Mouse (Mus musculus) forebrain, embryonic 11.5 days (tissue): ENCODE results near the gene Bmp7. TPM values are rescaled to one million over a fixed set of nuclear protein-coding genes. Genes with fewer than 3 reads are reported as not detected.
A peak's percentile ranks its signal among the peaks of the same experiment; 100 is the strongest.

Source experiments
- ATAC-seq: fragments of 200-750 bp; cut with Nextera tagmentation; replicated peaks from 2 replicates; pipeline ENCODE4 v1.8.0; 2017; ENCODE audit warnings: moderate TSS enrichment; ENCODE audit not compliant: low FRiP score
- DNase-seq: peaks from one replicate; pipeline ENCODE4 v3.0.0-alpha.2; 2017; ENCODE audit warnings: low spot score
- H3K27ac ChIP-seq: fragments of 300-500 bp; sonication (generic); 2 replicates; pipeline ENCODE4 v1.5.1; 2014; ENCODE audit warnings: low read depth, low read length
- H3K27me3 ChIP-seq: fragments of 300-500 bp; sonication (generic); 2 replicates; pipeline ENCODE4 v1.6.1; 2014; ENCODE audit warnings: mild to moderate bottlenecking, low read length, mixed read lengths; ENCODE audit not compliant: control insufficient read depth, insufficient read depth
- H3K36me3 ChIP-seq: fragments of 300-500 bp; sonication (generic); 2 replicates; pipeline ENCODE4 v1.6.1; 2014; ENCODE audit warnings: mild to moderate bottlenecking, low read length, moderate library complexity, mixed read lengths; ENCODE audit not compliant: control insufficient read depth, insufficient read depth
- H3K4me1 ChIP-seq: fragments of 300-500 bp; sonication (generic); replicated peaks from 2 replicates; pipeline ENCODE4 v1.6.1; 2014; ENCODE audit warnings: low read length, mixed read lengths; ENCODE audit not compliant: control insufficient read depth, insufficient read depth
- H3K4me2 ChIP-seq: fragments of 300-500 bp; sonication (generic); 2 replicates; pipeline ENCODE4 v1.6.1; 2014; ENCODE audit warnings: low read depth, mild to moderate bottlenecking, low read length, moderate library complexity, mixed read lengths; ENCODE audit not compliant: severe bottlenecking
- H3K4me3 ChIP-seq: fragments of 300-500 bp; sonication (generic); 2 replicates; pipeline ENCODE4 v1.5.1; 2014; ENCODE audit warnings: low read depth, low read length
- H3K9ac ChIP-seq: fragments of 300-500 bp; sonication (generic); 2 replicates; pipeline ENCODE4 v1.6.1; 2014; ENCODE audit warnings: low read length
- H3K9me3 ChIP-seq: fragments of 300-500 bp; sonication (generic); 2 replicates; pipeline ENCODE4 v1.6.1; 2016; ENCODE audit warnings: low read length, mixed read lengths; ENCODE audit not compliant: control insufficient read depth
- WGBS: fragments of 180-500 bp; shearing (Covaris S2); extraction: QIAGEN DNeasy Blood & Tissue Kit; methylation state at CpG from one replicate; pipeline ENCODE4 v1.1.7; 2014; 5-methylcytosine and 5-hydroxymethylcytosine counted together
- polyA plus RNA-seq: library from polyadenylated mRNA; unstranded; fragments of >200 nt; fragmentation: Nextera tagmentation; extraction: Ambion mirVana; gene quantifications from 2 replicates; pipeline ENCODE4 v1.2.1, GENCODE M21; 2014

Bmp7 gene
- 18.8 and 20.7 TPM in 2 replicates for polyA plus RNA-seq

DNA sequence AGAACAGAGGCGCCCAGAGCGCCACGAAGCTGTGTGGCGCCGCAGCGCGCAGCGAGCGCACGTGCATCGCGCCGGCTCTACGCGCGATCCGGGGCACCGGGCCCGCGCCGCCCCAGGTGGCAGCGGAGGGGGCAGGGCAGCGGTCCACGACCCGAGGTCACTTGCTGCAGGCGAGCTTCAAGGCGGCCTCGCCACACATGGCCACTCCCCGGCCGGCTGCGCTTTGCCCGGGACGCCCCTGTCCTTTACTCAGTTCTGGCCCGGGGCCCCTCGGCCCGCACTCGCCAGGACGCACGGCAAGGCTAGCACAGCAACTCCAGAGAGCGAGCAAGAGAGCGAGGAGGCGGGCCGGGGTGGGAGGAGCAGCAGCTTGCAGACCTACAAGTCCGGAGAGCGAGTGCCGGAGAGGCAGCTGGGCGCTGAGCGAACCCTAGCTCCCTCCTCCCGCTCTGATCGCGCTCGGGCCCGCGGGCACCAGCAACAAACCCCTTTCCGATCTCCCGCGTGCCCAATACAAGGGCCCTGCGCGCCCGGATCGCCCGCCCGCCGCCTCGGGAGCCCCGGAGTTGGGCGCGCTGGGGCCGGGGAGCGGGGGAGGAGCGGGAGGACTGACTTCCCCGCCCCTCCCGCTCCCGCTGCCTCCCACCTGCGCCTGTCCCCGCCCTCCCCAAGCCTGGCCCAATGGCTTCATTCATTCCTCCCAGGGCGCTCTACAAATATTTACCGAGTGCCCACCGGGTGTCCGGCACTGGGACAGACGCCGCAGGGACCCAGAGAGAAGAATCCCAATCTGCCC lies at the start of gene Bmp7:
Bmp7 (minus strand) TSS at position 319 of the 796 bp plus-strand sequence.
- DNase-seq (peak; percentile 91), ATAC-seq (peak; percentile 74)
- Histone ChIP-seq H3K9ac (peak within 1 kb of the TSS; percentile 56), H3K9me3 (no peaks in the 10 kb centered on the region), H3K4me2 (peak within 1 kb of the TSS; percentile 95), H3K27me3 (peaks cover 70% of the 10 kb centered on the region), H3K36me3 (no peaks in the 10 kb centered on the region), H3K4me1 (peaks cover 22% of the 10 kb centered on the region), H3K4me3 (peak within 1 kb of the TSS; percentile 48), H3K27ac (peak within 1 kb of the TSS; percentile 50)
- under 1% methylated on average over 70 of the region's 82 CpGs for WGBS

DNA sequence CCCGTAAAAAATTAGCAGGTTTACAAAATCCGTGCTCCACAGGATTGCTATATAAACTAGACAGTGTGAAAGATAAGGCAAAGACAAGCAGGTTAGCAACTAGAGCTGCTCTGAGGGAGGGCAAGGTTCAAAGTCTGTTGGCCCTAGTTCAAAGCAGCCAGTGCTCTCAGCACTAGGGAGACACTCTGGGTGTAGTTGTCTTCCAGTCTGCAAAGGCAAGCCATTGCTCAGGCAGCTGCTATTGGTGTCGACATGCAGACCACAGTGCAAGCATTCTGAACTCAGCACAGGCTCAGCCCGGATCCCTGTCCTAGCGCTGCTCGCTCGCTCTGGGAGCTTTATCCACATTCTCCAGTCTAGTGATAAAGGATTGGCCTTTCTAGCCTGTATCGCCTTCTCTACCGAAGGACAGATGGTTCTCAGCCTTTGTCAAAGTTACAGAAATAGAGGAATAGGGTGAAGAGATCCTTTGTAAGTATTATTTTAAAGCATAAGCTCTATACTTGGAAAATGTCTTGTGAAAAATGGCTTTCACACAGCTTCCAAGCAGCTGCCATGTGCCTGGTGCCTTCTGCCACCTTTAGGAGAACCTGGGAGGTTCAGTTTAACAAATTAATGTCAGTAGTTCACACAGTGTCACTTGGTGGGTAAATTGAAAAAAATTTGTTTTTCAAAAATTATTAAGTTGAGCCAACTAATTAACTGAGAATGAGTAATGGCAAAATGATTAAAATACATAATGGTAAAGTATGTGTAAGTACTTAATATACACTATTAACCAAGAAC lies 42.8 kb upstream of the Bmp7 start:
- Histone ChIP-seq H3K4me1 (no peaks in the 10 kb centered on the region), H3K9ac (no peak overlapping the region), H3K36me3 (no peaks in the 10 kb centered on the region), H3K27me3 (no peaks in the 10 kb centered on the region), H3K27ac (no peak overlapping the region), H3K4me2 (no peak overlapping the region), H3K4me3 (no peak overlapping the region), H3K9me3 (no peaks in the 10 kb centered on the region)
- DNase-seq: no peak
- no peak for ATAC-seq
- WGBS: 81% methylated on average over 9 of the region's 9 CpGs

DNA sequence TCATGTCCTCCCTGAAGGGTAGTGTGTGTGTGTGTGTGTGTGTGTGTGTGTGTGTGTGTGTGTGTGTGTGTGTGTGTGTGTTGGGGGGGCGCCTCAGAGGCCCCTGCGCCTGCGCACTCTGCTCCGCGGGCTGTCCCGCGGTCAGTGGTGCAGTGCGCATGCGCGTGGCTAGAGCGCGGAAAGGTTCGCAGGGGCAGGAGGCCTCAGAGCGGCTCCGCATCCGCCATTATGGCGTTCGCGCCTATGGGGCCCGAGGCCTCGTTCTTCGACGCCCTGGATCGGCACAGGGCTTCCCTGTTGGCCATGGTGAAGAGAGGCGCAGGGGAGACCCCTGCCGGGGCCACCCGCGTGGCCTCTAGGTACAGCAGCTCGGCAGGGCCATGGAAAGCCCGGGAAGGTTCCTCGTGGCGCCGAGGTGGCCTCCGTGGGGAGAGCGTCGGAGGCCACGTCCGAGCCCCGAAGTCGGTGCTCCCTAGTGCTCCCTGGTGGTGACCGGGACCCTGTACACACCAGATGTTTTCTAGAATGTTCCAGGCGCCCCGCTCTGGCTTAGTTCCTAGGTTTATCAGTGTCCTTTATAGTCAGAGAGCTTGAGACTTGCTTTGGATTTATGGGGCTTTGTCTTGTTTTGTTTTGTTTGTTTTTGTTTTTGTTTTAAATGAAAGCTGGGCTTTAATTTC lies 39.7 kb upstream of the Bmp7 start:
- no peak for ATAC-seq

DNA sequence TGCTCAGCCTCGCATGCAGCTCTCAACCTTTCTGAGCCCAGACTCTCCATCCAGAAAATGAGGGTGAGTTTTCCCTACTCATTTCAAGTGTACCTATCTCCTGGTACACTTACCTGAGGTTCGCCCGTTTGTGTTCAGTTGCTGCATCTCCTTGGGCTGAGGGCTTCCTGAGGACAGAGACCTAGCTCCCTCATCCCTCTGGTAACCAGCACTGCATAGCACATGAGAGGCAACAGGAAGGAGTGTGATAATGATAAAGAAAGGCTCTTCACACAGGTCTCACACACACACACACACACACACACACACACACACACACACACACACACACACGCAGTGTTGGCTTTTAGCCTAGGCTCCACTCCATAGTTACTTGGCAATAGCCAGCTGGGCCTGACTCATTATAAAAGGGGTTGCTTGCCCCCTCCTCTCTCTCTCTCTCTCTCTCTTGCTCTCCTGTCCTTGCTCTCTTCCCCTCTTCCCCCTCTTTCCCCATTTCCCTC lies 38.1 kb upstream of the Bmp7 start:
- Histone ChIP-seq H3K9ac (no peak overlapping the region), H3K27ac (0 out of 2 replicates have a peak overlapping the region, but pooled peaks have one; percentile 48), H3K4me3 (no peak overlapping the region), H3K27me3 (no peaks in the 10 kb centered on the region), H3K4me1 (peaks cover 13% of the 10 kb centered on the region), H3K4me2 (no peak overlapping the region), H3K9me3 (no peaks in the 10 kb centered on the region), H3K36me3 (no peaks in the 10 kb centered on the region)
- DNase-seq: no peak
- 53% methylated on average over 4 of the region's 4 CpGs for whole genome bisulfite sequencing
- ATAC-seq: no peak

More for the DNA sequence above, 39.7 kb upstream of the Bmp7 start:
- Histone ChIP-seq H3K4me2 (no peak overlapping the region), H3K9ac (no peak overlapping the region), H3K4me1 (peaks cover 13% of the 10 kb centered on the region), H3K27me3 (no peaks in the 10 kb centered on the region), H3K27ac (no peak overlapping the region), H3K36me3 (no peaks in the 10 kb centered on the region), H3K4me3 (no peak overlapping the region), H3K9me3 (no peaks in the 10 kb centered on the region)
- WGBS: 94% methylated on average over 39 of the region's 43 CpGs
- no peak for DNase-seq

DNA sequence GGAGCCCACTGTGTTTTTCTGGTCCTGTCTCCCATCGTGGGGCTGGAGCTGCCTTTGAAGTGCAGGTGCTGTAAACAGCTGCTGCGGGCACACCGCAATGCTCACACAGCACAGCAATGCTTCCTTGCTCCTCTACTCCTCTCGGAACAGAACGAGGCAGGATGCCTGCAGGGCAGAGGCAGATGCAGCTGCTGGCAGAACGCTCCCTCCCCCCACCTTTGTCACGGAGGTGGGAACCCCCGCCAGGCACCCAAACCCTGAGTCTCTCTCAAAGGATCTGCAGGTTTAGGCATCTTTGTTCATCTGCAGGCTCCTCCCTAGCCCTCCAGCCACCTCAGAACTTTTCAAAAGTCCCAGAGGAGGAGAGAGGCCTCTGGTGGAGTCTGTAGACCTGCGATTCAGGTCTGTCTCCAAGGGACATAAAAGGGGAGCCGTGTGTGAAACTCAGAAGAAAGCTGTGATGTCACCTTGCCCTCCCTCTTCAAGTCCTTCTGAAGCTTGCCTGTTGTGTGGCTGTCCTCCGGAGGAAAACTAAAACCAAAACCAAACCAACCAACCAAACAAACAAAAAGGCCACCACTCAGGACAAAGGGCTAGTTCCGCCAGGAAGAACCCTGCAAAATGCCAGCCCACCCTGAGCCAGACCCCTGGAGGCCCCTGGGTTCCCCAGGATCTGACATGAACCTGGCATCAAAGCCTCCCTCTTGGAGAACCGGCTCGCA lies 37.4 kb upstream of the Bmp7 start, which contains the start of gene Spo11:
Spo11 (plus strand) TSS at position 292 of the 722 bp plus-strand sequence.
- Histone ChIP-seq H3K27ac (peak within 1 kb of the TSS; percentile 48; the same call in 1 of the 2 replicates), H3K9ac (peak within 1 kb of the TSS; percentile 10), H3K27me3 (no peaks in the 10 kb centered on the region), H3K4me3 (no peak within 1 kb of the TSS), H3K4me1 (peaks cover 13% of the 10 kb centered on the region), H3K36me3 (no peaks in the 10 kb centered on the region), H3K4me2 (peak within 1 kb of the TSS; percentile 35), H3K9me3 (no peaks in the 10 kb centered on the region)
- DNase-seq (peak; percentile 71), ATAC-seq (no peak; the same call in 1 of the 2 replicates)
- WGBS: 11% methylated on average over 14 of the region's 14 CpGs

DNA sequence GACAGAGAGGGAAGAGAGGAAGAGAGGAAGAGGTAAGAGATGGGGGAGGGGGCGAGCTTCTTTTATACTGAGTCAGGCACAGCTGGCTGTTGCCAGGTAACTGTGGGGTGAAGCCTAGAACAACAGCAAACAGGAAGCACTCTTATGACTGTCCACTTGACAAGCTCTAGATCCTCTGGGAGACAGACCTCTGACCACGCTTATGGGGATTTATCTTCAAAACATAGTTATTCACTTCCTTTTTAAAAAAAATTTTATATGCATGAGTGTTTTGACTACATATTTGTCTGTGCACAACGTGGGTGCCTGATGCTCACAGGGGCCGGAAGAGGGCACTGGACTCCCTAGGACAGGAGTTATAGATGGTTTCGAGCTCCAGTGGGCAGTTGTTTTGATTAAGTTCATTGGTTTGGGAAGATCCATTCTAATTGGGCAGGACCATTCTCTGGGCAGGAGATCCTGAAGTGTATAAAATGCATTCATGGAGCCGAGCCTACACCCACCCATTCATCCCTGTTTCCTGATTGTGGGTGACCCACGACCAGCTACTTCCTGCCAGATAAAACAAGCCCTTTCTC lies 36.6 kb upstream of the Bmp7 start:
- Histone ChIP-seq H3K9me3 (no peaks in the 10 kb centered on the region), H3K4me3 (no peak overlapping the region), H3K27ac (no peak overlapping the region), H3K4me1 (peaks cover 13% of the 10 kb centered on the region), H3K36me3 (no peaks in the 10 kb centered on the region), H3K27me3 (no peaks in the 10 kb centered on the region), H3K4me2 (peak overlapping the region; percentile 35; the same call in 1 of the 2 replicates), H3K9ac (no peak overlapping the region; the same call in 1 of the 2 replicates)
- DNase-seq: no peak
- ATAC-seq: no peak
- 22% methylated on average over 7 of the region's 7 CpGs for WGBS

DNA sequence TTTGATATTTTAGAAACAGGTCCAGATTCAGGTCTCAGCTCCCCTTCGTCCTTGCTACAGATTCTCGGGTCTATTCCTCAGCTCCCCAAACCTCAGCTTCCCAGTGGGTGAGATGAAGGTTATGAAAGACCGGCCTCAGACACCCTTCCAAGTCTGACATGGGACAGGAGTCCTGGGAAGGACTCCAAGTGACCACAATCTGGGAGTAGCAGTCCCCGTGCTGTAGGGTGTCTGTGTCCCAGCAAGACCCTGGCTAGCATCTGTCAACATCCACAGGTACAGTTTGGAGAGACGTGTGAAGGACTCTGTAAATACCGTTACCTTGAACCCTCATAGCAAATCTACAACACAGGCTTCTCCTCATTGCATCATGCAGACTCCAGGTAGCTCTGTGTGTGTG lies 35.0 kb upstream of the Bmp7 start:
- Histone ChIP-seq H3K36me3 (no peaks in the 10 kb centered on the region), H3K27me3 (no peaks in the 10 kb centered on the region), H3K9me3 (no peaks in the 10 kb centered on the region), H3K4me2 (no peak overlapping the region), H3K4me1 (peaks cover 13% of the 10 kb centered on the region), H3K27ac (no peak overlapping the region), H3K4me3 (no peak overlapping the region), H3K9ac (no peak overlapping the region)
- no peak for ATAC-seq
- no peak for DNase-seq
- WGBS: 82% methylated on average over 6 of the region's 6 CpGs
